Mouse (Mus musculus): ENCODE measurements at regions not wholly inside any gene's neighbourhood (a gene's known extent, or its start where the extent isn't known, plus 50 kb on each side); places are given as distances from the start of the nearest gene placed in this dataset.

DNA sequence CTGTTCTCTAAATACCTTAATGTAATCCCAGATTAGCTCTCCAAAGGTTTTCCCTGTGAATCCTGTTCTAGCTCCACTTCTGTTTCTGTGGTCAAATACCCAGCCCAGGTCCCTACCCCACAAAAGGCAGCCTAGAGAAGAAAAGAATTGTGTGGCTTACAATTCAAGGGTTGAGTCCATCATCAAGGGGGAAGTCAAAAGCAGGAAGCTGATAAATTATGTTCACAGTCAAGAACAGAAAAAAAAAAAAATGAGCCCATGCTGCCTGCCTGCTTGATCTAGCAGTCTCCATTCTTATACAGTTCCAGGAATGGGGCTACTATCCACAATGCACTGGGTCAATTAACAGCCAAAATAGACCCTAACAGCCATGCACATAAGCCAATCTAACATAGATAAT is 285.7 kb downstream of the Actr3 start:
- no peak for DNase-seq

DNA sequence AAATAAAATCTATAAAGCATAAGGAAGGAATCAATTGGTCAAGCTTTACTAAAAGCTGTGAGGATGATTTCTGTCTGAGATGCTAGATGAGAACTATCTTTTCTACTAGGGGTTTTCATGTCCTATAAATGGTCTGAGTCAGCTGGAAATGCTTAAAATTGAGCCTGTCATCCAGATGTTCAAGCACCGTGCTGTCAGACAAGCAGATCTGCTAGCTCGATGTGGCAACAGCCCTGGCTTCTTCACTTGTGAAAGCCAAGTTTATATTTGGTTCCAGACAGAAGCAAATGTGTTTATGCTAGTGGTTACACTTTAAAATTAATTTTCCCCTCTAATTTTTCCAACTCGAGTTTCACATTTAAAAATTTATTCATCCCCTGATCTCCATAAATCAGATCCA is 311.7 kb downstream of the Actr3 start:
- DNase-seq, result no peak

DNA sequence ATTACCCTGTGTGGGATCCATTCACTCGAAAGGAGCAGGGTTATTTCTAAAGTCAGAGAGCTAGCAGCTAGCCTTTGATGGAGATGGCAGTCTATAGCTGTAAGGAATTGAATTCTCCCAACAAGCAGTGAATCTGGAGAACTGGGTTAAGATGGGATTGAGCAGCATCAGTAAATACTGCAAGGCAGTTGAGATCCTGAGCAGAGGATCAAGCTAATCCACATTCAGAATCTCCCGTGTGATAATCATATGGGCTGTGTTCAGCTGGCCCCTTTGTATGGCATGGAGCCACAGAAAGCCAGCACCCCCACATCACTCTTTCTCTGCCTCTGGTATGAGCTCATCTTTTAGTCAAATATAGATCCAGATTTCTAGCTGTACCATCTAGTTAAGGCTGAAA is 334.9 kb downstream of the Actr3 start:
- peak; percentile 76 for DNase-seq

DNA sequence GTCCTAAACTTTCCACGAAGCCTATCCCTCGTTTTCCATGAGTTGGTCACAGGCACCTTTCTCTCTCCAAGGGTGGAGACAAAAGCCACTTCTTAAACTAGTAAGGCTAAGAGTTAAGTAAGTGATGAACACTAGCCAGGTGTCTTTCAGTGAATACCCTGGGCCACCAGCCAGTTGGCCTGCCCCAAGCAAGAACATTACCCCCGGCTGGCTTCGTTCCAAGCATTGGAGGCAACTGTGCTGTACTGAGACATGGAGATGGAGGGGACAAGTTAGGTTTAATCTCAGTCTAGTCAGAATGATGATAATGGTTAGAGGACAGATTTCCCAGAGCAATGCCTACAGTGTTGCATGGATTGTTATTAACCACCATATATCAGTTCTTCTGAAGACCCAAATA is 350.6 kb downstream of the Actr3 start:
- DNase-seq, result no peak

DNA sequence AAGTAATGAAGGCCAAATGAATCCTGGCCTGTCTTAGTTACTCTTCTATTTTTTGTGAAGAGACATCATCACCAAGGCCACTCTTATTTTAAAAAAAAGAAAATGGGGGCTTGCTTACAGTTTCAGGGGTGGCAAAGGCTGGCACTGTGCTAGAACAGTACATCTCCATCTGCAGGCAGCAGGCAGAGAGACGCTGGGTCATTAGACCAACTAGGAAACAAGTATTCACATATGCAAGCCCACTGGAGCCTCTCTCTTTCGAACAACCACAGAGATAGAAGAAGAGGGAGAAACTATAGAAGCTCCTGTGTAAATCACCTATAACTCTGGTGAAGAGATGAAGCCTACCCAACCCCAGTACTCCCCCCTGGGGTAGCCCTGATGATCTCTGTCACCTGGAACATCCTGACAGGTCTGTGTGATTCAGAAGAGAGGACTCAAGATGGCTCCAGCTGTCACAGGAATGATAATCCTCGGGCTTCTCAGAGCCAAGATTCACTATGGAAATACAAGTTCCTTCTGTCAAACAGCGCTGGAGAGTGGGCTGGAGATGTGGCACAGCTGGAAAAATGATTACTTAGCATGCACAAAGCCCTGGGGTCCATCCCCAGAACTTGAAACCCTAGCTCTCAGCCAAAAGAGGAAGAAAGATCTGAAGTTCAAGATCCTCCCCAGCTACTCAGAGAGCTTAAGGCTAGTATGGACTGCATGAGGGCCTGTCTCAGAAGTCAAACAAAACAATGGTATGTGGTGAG is 395.8 kb downstream of the Actr3 start:
- no peak for DNase-seq

DNA sequence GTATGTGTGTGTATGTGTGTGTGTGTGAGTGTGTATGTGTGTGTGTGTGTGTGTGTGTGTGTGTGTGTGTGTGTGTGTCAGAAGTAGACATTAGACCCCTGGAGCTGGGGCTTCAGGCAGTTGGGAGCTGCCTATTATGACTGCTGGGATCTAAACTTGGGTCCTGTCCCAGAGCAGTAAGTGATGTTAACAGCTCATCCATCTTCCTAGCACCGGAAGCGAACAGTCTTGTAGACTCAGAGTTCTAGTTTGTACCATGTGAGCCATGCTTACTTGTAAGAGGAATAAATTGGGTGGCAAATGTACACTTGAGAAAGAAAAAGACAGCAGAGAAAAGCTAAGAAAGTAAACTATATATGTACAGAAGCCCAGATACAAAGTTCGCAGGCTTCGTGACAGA is 422.2 kb downstream of the Actr3 start:
- DNase-seq, result no peak

DNA sequence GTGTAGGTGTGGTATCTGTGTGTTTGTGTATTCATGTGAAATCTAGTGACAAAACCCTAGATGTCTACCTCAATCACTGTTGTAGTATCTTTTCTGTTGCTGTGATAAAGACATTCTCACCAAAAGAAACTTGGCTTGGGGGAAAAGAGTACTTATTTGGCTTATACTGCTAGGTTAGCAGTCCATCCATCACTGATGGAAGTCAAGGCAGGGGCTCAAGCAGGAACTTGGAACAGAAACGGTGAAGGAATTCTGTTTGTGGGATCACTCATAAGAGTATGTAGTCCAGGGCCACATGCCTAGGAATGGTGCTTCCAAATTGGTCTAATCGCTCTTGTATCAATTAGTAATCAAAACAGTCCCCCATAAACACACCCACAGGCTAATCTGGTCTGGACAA is 423.6 kb downstream of the Actr3 start:
- DNase-seq, result no peak

DNA sequence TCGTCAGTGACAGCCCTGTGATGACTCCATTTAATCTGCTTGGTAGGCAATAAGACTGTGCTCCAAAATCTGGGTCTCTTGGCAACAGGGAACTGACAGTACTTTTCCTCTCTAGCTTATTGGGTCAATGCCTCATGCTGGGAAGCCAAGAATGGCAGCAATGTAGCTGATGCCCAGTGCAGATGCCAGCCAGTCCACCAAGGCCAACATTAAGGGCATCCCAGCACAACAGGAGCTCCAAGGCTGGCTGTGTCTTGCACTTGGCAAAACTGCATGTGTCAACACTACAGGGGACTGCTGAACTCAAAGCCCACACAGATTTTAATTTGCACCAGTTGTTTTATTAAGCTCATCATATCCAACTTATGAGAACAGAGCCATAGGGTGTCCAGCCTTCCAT is 437.9 kb downstream of the Actr3 start:
- no peak for DNase-seq

DNA sequence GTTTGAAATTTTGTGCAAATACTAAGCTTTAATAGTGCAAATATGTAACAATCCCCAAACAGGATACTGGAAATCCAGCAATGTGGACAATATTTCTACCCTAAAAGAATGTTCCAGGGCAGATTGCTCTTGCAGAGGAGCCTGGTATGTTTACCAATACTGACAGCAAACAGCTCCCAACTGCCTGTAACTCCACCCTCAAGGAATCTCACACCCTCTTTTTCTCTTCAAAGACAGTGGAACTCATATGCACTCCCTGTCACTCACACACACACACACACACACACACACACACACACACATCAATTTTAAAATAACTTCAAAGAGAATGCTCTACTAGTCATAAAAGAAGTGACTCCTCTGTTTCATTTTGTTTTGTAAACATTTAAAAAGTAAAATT is 484.7 kb downstream of the Actr3 start:
- no peak for DNase-seq

DNA sequence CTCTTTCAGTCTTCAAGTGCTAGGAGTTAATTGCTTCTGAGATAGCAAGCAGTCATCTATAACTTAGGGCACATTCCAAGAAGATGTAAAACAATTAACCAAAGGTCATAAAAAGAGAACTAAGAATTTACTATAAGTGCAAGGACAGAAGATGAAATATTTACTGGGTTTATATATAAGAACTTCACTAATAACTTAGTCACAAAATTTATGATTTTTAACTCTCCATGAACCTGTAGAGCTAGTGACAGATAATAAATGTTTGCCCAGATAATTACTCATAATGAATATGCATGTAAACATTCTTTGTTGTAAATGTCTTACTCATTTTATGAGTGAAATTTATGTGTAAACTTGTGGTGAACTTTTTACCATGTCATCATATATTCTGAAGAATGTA is 531.2 kb downstream of the Actr3 start:
- no peak for DNase-seq

DNA sequence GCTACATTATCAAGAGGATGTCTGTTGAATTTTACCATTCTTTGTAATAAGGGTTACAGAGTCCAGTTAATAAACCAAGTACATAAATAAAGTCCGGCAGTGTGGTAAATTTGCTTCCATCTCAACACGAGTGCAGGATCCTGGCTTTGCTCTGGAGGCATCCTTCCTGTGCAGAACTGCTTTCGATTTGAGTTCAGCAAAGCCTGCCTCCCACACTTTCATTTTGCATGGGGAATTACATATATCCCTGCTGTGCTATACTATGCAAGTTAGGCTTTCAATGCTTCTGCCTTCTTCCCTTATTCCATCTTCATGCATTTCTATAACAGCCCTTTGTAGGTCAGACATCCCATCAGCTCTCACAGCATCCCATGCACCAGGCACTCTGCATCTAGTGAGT is 564.4 kb downstream of the Actr3 start:
- no peak for DNase-seq

DNA sequence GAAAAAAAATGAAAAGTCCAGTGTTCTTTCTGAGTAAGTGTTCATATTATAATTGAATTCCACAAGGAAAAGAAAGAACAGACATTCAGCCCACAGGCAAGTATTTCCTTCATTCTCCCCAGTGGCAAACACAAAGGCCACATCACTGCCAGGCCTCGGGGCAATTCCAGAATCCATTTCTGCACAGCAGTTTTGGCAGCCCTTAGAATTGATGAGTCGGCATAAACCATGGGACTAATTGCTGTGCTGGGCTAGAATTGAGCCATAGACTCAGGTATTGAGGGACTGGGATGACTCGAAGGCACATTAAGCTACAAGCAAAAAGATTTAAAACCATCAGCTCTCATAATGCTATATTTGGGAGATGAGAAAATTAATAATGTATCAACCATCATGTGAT is 569.3 kb downstream of the Actr3 start:
- peak; percentile 4 for DNase-seq

DNA sequence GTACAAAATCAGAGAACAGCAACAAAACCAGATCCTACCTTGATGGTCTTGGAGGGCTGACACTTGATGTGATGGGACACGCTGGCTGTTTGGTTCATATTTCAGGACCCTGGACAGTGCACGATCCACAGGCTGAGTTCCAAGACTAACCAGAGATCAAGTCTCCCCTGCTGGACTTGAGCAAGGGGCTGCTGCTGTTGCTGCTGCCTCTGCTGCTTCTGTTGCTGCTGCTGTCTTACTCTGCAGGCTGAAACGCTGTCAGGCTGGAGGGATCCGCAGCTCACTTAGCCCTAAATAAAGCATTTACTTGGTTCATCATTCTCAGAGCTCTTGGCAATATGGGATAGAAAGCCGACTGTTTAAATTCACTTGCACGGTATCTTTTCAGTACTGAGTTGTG is 589.8 kb downstream of the Actr3 start:
- peak; percentile 65 for DNase-seq

DNA sequence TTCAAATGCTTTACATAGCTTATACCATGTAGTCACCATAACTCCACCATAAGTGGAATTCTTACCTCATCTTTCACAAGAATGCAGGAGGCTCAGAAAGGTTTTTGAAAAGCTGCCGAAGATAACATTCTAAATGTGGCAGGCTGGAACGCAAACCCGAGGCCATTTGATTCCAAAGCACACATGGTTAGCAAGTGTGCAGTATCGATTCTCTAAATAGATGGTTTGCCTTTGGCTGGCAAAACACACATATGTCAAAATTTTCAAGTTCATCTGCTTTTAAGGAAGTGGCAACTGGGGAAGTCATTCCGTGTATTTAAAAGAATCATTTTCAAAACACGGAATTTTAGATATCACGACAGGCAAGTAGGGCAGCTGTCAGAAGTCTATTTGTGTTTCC is 609.8 kb downstream of the Actr3 start:
- no peak for DNase-seq

DNA sequence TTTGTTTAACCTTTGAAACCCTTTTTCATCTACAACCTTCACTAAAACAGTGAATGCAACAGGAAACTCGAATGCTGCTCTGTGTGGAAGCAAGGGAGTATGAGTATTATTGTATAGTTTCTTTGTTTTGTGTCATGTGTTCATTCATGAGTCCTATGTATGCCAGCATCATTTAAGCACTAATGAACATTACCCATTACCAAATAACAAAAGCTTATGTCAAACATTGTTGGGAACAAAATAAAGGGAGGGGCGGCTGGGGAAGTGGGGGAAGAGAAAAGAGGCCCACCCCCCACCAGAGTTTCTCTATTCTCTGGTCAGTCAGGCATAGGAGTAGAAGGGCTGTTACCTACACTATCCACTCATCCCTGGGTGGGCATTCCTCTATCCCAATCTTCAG is 642.5 kb downstream of the Actr3 start:
- DNase-seq, result peak; percentile 88

DNA sequence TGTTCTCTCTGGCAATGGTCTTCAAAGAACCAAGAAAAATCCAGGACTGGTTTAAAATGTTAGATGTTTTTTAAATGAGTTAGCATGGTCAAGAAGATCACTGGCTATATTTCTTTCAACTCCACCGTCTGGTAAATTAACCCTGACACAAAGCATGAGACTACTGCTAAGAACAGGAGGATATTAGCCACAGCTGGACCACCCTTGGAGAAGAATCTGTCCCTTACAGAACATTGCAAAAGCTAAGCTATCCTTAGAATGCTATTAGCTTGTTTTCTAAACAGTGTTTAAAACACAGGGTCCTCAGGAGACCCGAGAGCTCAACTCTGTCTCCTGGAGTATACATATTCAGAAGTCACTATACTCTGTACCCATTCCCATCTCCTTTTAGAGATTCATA is 644.9 kb downstream of the Actr3 start:
- peak; percentile 6 for DNase-seq

DNA sequence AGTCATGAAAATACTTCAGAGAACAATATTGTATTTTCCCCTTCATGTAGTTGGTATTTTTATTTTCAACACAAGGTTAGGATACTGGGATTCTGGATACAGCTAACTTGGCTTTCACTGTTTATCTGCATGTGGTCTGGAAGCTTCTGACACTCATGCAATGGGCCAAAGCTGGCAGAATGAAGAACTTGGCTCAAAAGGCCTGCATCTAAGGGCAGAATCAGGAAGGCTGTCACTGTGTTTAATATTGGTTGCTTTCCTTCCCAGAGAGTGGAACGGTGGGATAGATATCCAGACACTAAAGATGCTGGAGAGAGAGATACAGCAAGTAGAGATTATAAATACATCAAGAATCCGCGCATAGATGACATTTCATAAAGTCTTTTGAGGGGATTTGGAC is 645.4 kb downstream of the Actr3 start:
- no peak for DNase-seq

DNA sequence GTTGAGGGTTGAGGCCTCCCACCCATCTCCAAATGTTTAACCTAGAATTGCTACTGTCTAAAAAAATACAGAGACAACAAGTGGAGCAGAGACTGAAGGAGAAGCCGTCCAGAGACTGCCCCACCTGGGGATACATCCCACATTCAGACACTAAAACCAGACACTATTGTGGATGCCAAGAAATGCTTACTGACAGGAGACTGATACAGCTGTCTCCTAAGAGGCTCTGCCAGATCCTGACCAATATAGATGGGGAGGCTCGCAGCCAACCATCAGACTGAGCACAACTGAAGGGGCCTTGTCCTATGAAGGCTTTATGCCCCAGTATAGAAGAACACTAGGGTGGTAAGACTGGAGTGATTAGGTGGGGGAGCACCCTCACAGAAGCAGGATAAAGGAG is 652.5 kb downstream of the Actr3 start:
- no peak for DNase-seq

DNA sequence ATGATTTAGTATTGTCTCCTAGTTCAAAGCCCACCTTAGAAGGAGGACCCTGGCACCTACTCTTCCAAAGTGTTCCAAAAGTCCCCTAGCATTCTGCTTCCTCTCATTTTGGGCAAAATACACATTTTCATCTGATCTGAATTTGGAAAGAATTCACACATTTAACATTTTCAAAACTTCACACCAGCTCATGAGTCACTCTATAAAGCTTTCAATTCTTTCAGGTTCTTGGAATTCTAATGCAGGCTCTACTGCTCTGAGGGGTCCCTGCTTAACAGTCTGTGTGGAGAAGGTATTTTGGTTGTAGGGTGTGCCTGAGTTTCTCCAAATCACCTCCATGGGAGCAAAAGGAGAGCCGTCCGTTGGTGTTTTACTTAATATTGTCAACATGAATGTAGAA is 657.8 kb downstream of the Actr3 start:
- no peak for DNase-seq

DNA sequence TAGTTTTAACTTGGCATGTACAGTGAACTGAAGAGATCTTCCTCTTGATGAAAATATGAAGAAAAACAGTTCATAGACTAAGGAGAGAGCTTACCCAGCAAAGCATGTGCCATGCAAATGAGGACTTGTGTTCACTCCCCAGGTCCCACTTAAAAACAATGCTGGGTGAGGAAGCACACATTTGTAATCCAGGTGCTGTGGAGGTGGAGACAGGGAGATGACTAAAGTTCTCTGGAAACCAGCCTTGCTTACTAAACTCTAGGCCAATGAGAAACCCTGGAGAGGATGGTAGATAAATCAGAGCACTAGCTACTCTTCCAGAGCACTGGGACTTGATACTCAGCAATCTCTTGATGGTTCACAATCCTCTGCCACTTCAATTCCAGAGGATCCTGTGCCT is 678.8 kb downstream of the Actr3 start:
- DNase-seq, result no peak

DNA sequence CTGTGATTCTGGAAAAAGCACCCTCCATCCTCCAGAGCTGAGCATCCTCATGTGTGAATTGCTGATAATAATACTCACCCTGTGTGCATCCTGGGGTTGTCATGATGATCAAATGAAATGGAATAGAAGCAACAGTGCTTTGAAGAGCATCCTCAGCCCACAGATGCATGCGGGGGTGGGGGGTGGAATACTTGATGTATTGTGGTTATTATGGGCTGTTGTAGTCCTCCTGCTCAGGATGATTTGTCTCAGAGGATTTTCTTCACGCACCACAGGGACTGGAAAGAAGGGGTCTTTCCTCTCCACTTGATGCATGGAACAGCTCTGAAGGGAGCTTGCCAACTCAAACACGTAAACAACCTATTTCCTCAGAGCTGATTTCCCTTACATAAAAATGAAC is 694.4 kb upstream of the Dpp10 start:
- no peak for DNase-seq

DNA sequence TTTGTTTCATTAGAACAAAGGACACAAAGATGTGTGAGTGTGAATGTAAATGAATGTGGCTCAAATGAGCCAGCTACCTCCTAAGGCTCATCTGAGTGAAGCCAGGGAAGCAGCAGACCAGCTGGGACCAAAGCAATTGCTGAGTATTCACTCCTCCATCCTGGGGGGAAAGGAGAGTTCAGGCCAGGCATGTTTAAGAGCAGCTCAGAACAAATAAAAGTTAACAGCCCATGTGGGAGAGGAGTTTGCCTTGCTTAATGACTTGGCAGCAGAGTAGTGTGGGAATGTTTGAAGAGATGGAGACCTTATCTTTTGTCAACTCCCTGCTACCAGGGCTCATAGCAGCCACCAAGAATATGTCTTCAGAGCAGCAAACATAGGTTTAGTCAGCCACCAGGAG is 685.0 kb upstream of the Dpp10 start:
- no peak for DNase-seq

DNA sequence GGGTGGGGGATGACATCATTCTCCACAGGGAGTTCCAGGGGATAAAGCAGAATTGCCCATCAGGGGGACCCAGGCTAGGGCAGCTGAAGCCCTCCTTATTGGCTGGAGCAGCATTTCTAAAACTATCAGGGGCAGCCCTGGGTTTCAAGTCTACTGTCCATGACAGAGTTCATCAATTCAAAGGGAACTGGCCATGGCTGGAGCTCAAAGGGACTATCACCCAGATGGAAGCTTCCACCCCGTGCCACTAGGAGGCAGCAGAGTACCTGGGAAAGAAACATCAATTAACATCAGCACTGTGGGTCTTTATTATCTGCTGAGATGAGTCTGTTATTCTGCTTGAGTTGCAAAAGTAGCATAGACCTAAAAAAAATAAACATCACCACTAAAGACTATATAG is 672.7 kb upstream of the Dpp10 start:
- DNase-seq, result peak; percentile 81

DNA sequence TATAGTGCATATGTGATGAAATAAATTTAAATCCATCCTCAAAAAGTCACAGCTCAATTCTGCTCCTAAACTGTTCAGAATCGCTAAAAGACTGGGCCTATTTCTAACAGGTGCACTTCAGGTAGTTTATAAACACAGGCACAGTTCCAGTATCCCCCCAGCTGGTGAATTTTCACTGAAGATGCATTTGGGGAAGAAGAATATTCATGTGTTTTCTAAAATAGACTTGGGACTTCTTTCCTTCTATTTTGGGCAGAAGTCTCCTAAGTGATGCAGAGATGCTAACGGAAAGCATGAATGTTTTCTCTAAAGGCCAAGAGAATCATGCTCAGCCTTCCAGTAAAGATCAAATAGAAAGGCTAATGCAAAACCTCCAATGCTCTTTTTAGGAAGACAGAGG is 660.9 kb upstream of the Dpp10 start:
- DNase-seq, result no peak

DNA sequence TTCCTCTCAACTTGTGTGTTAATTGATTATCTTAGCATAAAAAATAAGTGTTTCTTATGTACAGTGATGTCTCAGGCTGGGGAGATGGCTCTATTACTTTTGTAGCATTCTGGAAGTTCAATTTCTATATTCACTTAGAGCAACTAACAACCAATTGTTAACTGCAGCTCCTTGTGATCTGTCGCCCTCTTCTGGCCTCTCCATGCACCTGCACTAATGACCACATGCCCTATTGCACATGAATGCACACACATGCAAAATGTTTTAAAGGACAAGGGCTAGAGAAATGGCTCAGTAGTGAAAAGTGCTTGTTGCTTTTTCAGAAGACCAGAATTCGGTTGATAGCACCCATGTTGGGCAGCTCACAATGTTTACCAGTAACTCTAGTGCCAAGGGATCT is 629.1 kb upstream of the Dpp10 start:
- DNase-seq, result peak; percentile 50

DNA sequence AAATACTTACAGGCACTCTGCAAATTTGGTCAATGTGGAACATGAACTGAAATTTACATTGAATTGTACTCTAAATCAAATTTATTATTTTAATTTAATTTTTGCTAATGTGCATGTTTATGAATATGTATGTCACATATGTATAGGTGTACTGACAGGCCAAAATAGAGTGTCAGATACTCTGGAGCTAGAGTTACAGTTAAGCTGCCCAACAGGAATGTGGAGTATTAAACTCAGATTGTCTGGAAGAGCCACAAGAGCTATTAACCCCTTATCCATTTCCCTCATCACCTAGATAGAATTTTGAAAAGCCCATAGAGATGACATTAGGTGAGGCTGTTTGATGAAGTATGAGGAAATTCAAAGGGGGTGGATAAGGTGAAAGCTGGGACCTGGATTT is 607.5 kb upstream of the Dpp10 start:
- DNase-seq, result no peak

All from retina, postnatal 1 day (tissue).